8 mouse cellular contexts compared by ENCODE assay signal in the genomic region with DNA sequence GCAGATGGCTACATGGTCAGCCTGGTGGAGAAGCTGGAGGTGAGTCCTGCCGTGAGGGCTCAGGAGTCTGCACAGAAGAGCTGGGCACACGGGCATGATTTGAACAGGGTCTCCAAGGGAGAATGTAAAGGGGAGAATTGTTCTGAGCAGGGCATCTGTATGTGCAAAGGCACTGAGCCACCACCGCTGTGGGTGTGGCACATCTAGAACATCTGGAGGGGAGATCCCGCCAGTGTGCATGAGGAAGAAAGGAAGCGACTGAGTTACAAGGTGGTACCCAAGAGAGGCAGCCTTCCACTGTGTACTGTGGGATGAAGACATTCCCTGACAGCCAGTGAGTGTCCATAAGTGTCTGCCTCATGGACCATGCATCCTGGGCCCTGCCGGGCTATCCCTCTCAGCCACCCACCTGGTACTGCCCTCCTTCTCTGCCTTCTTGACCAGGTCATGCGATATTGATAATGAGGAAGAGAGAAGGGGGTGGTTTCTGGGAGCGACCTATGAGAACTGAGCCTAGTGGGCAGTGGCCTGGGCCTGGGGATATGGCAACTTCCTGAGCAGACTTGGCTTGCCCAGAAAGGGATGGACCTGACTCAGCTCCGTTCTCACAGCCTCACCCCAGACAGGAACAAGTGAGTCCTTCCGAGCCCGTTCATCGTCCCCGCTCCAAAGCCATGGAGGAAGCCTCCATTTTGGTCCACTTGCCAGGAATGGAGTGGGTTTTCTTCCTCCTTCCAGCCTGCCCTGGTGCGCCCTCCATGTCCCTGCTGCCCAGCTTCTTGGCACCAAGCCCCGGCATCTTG.
DNase-seq lines count a peak whose midpoint lies in the region; ATAC-seq and TF ChIP-seq lines count a peak whose summit lies in the region.

No protein-coding gene starts in this region.

- peaks cover 60% of the 10 kb centered on the region for H3K27me3 ChIP-seq in forebrain, embryonic 10.5 days (ENCODE audit: poor library complexity, severe bottlenecking)
- H3K27me3 ChIP-seq in forebrain, embryonic 12.5 days: peaks cover 45% of the 10 kb centered on the region
- peaks cover 16% of the 10 kb centered on the region for H3K27me3 ChIP-seq in lung, embryonic 16.5 days (ENCODE audit: control insufficient read depth, insufficient read depth, low read depth, low read length)
- peaks cover 23% of the 10 kb centered on the region for H3K27me3 ChIP-seq in heart, postnatal 0 days (ENCODE audit: control insufficient read depth, insufficient read depth, low read length)
- peaks cover 9% of the 10 kb centered on the region for H3K27me3 ChIP-seq in kidney, embryonic 14.5 days (ENCODE audit: control insufficient read depth, insufficient read depth, low read length)

- WGBS in forebrain, embryonic 10.5 days: 90% methylated on average over 15 of the region's 15 CpGs
- WGBS in forebrain, embryonic 12.5 days: 89% methylated on average over 15 of the region's 15 CpGs
- 73% methylated on average over 15 of the region's 15 CpGs for WGBS in lung, embryonic 16.5 days
- WGBS in heart, postnatal 0 days: 70% methylated on average over 15 of the region's 15 CpGs
- WGBS in kidney, embryonic 14.5 days: 90% methylated on average over 15 of the region's 15 CpGs

- no peak overlapping the region for H3K4me3 ChIP-seq in forebrain, embryonic 10.5 days
- H3K4me3 ChIP-seq in forebrain, embryonic 12.5 days (replicated peaks): no peak overlapping the region
- H3K4me3 ChIP-seq in lung, embryonic 16.5 days (ENCODE audit: low read length): no peak overlapping the region
- H3K4me3 ChIP-seq in heart, postnatal 0 days (ENCODE audit: low read depth, low read length): peak overlapping the region; percentile 5; the same call in 1 of the 2 replicates
- H3K4me3 ChIP-seq in kidney, embryonic 14.5 days (ENCODE audit: low read length): no peak overlapping the region

- H3K9ac ChIP-seq in forebrain, embryonic 12.5 days: no peak overlapping the region
- H3K9ac ChIP-seq in lung, embryonic 16.5 days (ENCODE audit: low read length): no peak overlapping the region
- H3K9ac ChIP-seq in heart, postnatal 0 days (replicated peaks; ENCODE audit: low read depth, low read length): no peak overlapping the region
- H3K9ac ChIP-seq in kidney, embryonic 14.5 days (ENCODE audit: low read depth, low read length): no peak overlapping the region

- no peak for DNase-seq in forebrain, embryonic 10.5 days (ENCODE audit: extremely low spot score, low spot score)
- no peak for DNase-seq in lung, postnatal 14 days
- no peak for DNase-seq in heart, postnatal 0 days (ENCODE audit: low spot score)
- DNase-seq in telencephalon, adult 2 months (ENCODE audit: low read depth, low spot score): peak; percentile 23
- no peak for DNase-seq in spleen, postnatal 10 days (ENCODE audit: low spot score in 2 of 2)

- no peak overlapping the region for H3K4me2 ChIP-seq in forebrain, embryonic 12.5 days
- H3K4me2 ChIP-seq in lung, embryonic 16.5 days (ENCODE audit: low read depth, low read length): no peak overlapping the region
- H3K4me2 ChIP-seq in heart, postnatal 0 days (ENCODE audit: low read depth, low read length): peak overlapping the region; percentile 36; the same call in 1 of the 2 replicates
- H3K4me2 ChIP-seq in kidney, embryonic 14.5 days (replicated peaks; ENCODE audit: low read depth, low read length): no peak overlapping the region

- H3K9me3 ChIP-seq in forebrain, embryonic 10.5 days: peaks cover 16% of the 10 kb centered on the region; the same call in 1 of the 2 replicates
- 0 out of 2 replicates have a peak, but pooled peaks cover 7% of the 10 kb centered on the region for H3K9me3 ChIP-seq in forebrain, embryonic 12.5 days
- H3K9me3 ChIP-seq in lung, embryonic 16.5 days (ENCODE audit: control insufficient read depth, low read length): peaks cover 6% of the 10 kb centered on the region
- peaks cover 11% of the 10 kb centered on the region for H3K9me3 ChIP-seq in heart, postnatal 0 days (replicated peaks; ENCODE audit: control insufficient read depth, low read length)
- H3K9me3 ChIP-seq in kidney, embryonic 14.5 days (ENCODE audit: control insufficient read depth, low read length): peaks cover 7% of the 10 kb centered on the region; the same call in 1 of the 2 replicates

- TF ChIP-seq EP300 in heart, postnatal 0 days (IDR thresholded peaks at IDR 0.05; ENCODE audit: low read depth): no peak

- no peak for ATAC-seq in forebrain, embryonic 12.5 days (ENCODE audit: low FRiP score)
- ATAC-seq in lung, embryonic 16.5 days (ENCODE audit: low read depth): no peak
- ATAC-seq in heart, postnatal 0 days (ENCODE audit: insufficient read depth, low read depth): no peak
- no peak for ATAC-seq in kidney, embryonic 14.5 days (ENCODE audit: low FRiP score, low TSS enrichment)

- no peak for TF ChIP-seq CTCF in heart, postnatal 0 days (IDR thresholded peaks at IDR 0.05; ENCODE audit: low read depth)

- peaks cover 36% of the 10 kb centered on the region for H3K4me1 ChIP-seq in forebrain, embryonic 10.5 days
- H3K4me1 ChIP-seq in forebrain, embryonic 12.5 days: peaks cover 21% of the 10 kb centered on the region
- peaks cover 16% of the 10 kb centered on the region for H3K4me1 ChIP-seq in lung, embryonic 16.5 days (replicated peaks; ENCODE audit: control insufficient read depth, insufficient read depth, low read length)
- peaks cover 8% of the 10 kb centered on the region; the same call in 1 of the 2 replicates for H3K4me1 ChIP-seq in heart, postnatal 0 days (ENCODE audit: control insufficient read depth, insufficient read depth)
- peaks cover 19% of the 10 kb centered on the region; the same call in 1 of the 2 replicates for H3K4me1 ChIP-seq in kidney, embryonic 14.5 days (ENCODE audit: control insufficient read depth, insufficient read depth, low read length)

- 0 out of 2 replicates have a peak, but pooled peaks cover 3% of the 10 kb centered on the region for H3K36me3 ChIP-seq in forebrain, embryonic 10.5 days (replicated peaks)
- no peaks in the 10 kb centered on the region for H3K36me3 ChIP-seq in forebrain, embryonic 12.5 days (replicated peaks)
- H3K36me3 ChIP-seq in lung, embryonic 16.5 days (ENCODE audit: control insufficient read depth, insufficient read depth, low read length): no peaks in the 10 kb centered on the region
- no peaks in the 10 kb centered on the region for H3K36me3 ChIP-seq in heart, postnatal 0 days (replicated peaks; ENCODE audit: control insufficient read depth, insufficient read depth, low read length)
- no peaks in the 10 kb centered on the region for H3K36me3 ChIP-seq in kidney, embryonic 14.5 days (ENCODE audit: control insufficient read depth, insufficient read depth, low read length)

- H3K27ac ChIP-seq in forebrain, embryonic 10.5 days: peak overlapping the region; percentile 48; the same call in 1 of the 2 replicates
- no peak overlapping the region for H3K27ac ChIP-seq in forebrain, embryonic 12.5 days
- H3K27ac ChIP-seq in lung, embryonic 16.5 days (ENCODE audit: low read length): peak overlapping the region; percentile 17; the same call in 1 of the 2 replicates
- H3K27ac ChIP-seq in heart, postnatal 0 days (ENCODE audit: low read depth): no peak overlapping the region; the same call in 1 of the 2 replicates
- no peak overlapping the region for H3K27ac ChIP-seq in kidney, embryonic 14.5 days (ENCODE audit: low read depth, low read length)

Comparison
In these comparisons a context has a peak if more than half of its experiments do, and no peak if none do; other contexts are left out.
1. H3K27ac ChIP-seq: peak in forebrain, embryonic 10.5 days (single experiment) and lung, embryonic 16.5 days (single experiment); none in forebrain, embryonic 12.5 days (single experiment), heart, postnatal 0 days (single experiment) and kidney, embryonic 14.5 days (single experiment).